Mouse (Mus musculus) myocyte (in vitro differentiated cells): ENCODE data around the gene Gal3st1.

Experiments used
- CEBPB ChIP-seq: IDR thresholded peaks from 2 replicates; pipeline ENCODE4 v1.6.1; 2011; ENCODE audit warnings: mild to moderate bottlenecking, moderate library complexity; ENCODE audit not compliant: poor library complexity, insufficient read depth, severe bottlenecking
- E2F4 ChIP-seq: IDR thresholded peaks from one replicate; pipeline ENCODE4 v1.6.1; 2011; ENCODE audit warnings: mild to moderate bottlenecking, control low read depth, moderate library complexity; ENCODE audit not compliant: insufficient read depth
- MAX ChIP-seq: IDR thresholded peaks from one replicate; pipeline ENCODE4 v1.6.1; 2011; ENCODE audit warnings: low read depth, mild to moderate bottlenecking, control low read depth
- MYOD1 ChIP-seq, 3 experiments: IDR thresholded peaks; one replicate each; pipeline ENCODE4 v1.6.1; 2011; ENCODE audit warnings: control low read depth in 2 of 3, low read depth in 2 of 3, mild to moderate bottlenecking in 2 of 3, moderate library complexity in 1 of 3; ENCODE audit not compliant: insufficient read length in 2 of 3, control insufficient read depth in 1 of 3
- POLR2A ChIP-seq: IDR thresholded peaks from one replicate; pipeline ENCODE4 v1.6.1; 2011; ENCODE audit warnings: low read depth, mild to moderate bottlenecking, control low read depth, moderate library complexity; ENCODE audit not compliant: insufficient read length
- POLR2AphosphoS2 ChIP-seq: IDR thresholded peaks from one replicate; pipeline ENCODE4 v1.6.1; 2011; ENCODE audit warnings: low read depth, control low read depth; ENCODE audit not compliant: insufficient read length

DNA sequence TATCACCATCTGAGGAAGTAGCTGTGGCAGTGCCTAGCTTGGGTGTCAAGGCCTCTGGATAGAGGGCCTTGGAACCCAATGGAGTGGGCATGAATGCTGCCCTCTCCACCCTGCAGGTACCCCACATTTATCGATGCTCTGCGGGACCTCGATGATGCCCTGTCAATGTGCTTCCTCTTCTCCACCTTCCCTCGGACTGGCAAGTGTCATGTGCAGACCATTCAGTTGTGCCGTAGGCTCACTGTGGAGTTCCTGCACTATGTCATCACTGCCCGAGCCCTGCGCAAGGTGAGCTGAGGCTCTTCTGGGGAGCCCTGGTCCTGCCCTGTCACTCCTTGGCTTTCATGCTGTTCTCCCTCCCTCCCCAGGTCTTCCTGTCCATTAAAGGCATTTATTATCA lies 10.4 kb upstream of the Gal3st1 start:
- TF ChIP-seq POLR2A (no peak), E2F4 (no peak), CEBPB (no peak), MYOD1 (IDR thresholded peaks at IDR 0.05; ENCODE audit: control insufficient read depth in 1 of 3, insufficient read length in 2 of 3, low read depth in 2 of 3) (no peak), MAX (no peak), POLR2AphosphoS2 (no peak)
